Mouse (Mus musculus) erythroblast, embryonic 14.5 days (primary cell): ENCODE measurements around the gene Hspe1. TPM values are rescaled to one million over a fixed set of nuclear protein-coding genes. Genes with fewer than 3 reads are reported as not detected.
"Not testable (repeated sequence)": the region's sequence is repeated elsewhere in the genome, so short reads cannot be mapped to it uniquely, and the experiment has no call there.

ENCODE experiments used
- H3K27me3 ChIP-seq: 2 replicates; pipeline ENCODE4 v1.6.1; 2012; ENCODE audit warnings: inconsistent platforms; ENCODE audit not compliant: control insufficient read depth
- H3K36me3 ChIP-seq: 2 replicates; pipeline ENCODE4 v1.6.1; 2012; ENCODE audit warnings: mild to moderate bottlenecking, inconsistent platforms; ENCODE audit not compliant: control insufficient read depth
- H3K4me1 ChIP-seq: 2 replicates; pipeline ENCODE4 v1.6.1; 2012; ENCODE audit warnings: inconsistent platforms; ENCODE audit not compliant: control insufficient read depth
- H3K4me3 ChIP-seq: replicated peaks from 2 replicates; pipeline ENCODE3; 2012; ENCODE audit warnings: moderate library complexity, mild to moderate bottlenecking, inconsistent platforms
- H3K9me3 ChIP-seq: 2 replicates; pipeline ENCODE4 v1.6.1; 2012; ENCODE audit warnings: low read length, inconsistent platforms, mixed read lengths; ENCODE audit not compliant: control insufficient read depth
- GATA1 ChIP-seq: IDR thresholded peaks from 2 replicates; pipeline ENCODE4 v1.6.1; 2012; ENCODE audit warnings: low read length, inconsistent platforms, mixed read lengths
- TAL1 ChIP-seq: IDR thresholded peaks from 3 replicates; pipeline ENCODE4 v1.6.1; 2012; ENCODE audit warnings: low read length, inconsistent platforms, mixed read lengths
- polyA plus RNA-seq: library from polyadenylated mRNA; stranded (reverse); fragments of >175 nt; gene quantifications from 2 replicates; pipeline ENCODE4 v1.2.3, GENCODE M21; 2012

The Hspe1 gene
- polyA plus RNA-seq, 1 experiment: 8.0 TPM

DNA sequence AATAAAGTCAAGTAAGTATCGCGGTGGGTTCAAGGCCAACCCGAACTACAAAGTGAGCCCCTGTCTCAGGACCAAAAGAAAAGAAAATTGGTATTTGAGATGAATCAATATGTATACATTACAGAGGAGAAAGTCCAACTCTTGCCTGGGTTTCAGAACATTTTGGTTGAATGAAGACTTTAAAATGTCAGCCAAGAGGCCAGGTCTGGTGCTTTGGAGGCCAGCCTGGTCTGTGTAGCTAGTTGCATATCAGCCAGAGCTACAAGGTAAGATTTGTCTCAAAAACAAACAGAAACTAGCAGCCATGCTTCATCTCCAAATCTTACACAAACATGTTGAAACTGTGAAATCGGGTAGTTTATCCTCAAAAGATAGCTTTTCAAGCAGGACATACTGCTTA, 34.3 kb upstream of the Hspe1 start:
- H3K4me3 ChIP-seq: peak overlapping the region; percentile 85
- H3K9me3 ChIP-seq: no peaks in the 10 kb centered on the region
- no peaks in the 10 kb centered on the region for H3K27me3 ChIP-seq
- TF ChIP-seq GATA1 (no peak), TAL1 (no peak)
- H3K36me3 ChIP-seq: peaks cover 39% of the 10 kb centered on the region
- peaks cover 38% of the 10 kb centered on the region for H3K4me1 ChIP-seq

DNA sequence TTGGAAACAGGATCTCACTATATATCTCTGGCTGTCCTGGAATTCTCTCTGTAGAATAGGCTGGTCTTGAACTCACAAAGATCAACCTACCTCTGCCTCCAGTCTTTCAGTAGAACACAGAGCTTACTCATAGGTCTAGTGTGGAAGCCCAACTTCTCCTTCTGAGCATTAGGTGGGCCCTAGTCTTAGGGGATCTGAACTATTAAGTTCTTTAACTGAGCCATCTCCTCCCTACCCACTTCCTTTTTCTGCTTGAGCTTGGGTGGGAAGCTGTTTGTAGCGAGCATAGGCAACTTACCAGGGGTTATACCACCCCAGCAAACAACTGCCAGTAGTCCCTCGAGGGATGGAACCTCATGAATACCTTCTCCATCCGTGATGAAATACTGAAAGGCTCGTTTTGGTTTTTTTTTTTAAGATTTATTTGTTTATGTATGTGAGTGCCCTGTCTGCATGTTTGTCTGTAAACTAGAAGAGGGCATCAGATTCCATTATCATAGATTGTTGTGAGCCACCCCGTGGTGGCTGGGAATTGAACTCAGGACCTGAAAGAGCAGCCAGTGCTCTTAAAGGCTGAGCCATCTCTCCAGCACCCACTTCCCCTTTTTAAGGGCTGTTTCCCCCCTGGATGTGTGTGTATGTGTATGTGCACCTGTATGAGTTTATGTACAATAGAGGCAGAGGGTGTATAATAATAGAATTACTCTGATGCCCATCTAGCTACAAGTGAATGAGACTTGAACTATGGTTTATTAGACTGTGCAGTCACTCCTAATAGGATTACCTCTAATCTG, 32.4 kb upstream of the Hspe1 start:
- no peak overlapping the region for H3K4me3 ChIP-seq
- no peaks in the 10 kb centered on the region for H3K9me3 ChIP-seq
- H3K4me1 ChIP-seq: peaks cover 56% of the 10 kb centered on the region
- H3K27me3 ChIP-seq: no peaks in the 10 kb centered on the region
- peaks cover 51% of the 10 kb centered on the region for H3K36me3 ChIP-seq
- no peak for TF ChIP-seq GATA1
- TF ChIP-seq TAL1: no peak

DNA sequence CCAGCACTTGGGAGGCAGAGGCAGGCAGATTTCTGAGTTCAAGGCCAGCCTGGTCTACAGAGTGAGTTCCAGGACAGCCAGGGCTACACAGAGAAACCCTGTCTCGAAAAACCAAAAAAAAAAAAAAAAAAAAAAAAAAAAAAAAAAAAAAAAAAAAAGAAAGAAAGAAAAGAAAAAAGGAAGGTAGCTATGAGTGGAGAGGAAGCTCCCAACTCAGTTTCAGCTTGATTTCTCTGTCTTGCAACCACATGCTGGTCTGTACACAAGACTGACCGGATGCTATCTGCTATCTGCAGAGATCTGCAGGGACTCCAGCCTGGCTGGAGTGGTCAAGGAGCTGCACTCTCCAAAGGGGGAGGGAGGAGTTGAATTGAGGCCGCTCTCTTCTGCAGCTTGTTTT, 29.5 kb upstream of the Hspe1 start:
- not testable (repeated sequence) for H3K27me3 ChIP-seq, H3K9me3 ChIP-seq, H3K4me3 ChIP-seq
- peaks cover 72% of the 10 kb centered on the region for H3K36me3 ChIP-seq
- H3K4me1 ChIP-seq: peaks cover 64% of the 10 kb centered on the region

DNA sequence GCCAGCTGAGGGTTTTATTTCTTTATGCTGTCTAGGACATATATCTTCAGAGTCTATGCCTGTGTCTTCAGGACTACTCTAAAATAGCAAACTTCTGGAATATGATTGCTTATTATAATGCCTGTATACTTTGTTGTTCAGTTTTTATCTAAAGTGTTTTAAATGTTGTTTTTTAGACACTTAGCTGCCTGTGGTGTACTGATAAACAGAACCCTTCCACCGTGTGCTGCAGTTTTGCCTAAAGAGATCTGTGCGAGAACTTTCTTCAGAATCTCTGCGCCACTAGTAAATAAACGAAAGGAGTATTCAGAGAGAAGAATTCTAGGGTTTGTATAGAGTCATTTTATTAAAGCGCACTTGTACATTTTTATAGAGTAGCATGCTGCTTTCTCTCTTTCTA, 26.8 kb upstream of the Hspe1 start:
- Histone ChIP-seq H3K27me3 (no peaks in the 10 kb centered on the region), H3K4me1 (peaks cover 48% of the 10 kb centered on the region), H3K36me3 (peaks cover 78% of the 10 kb centered on the region), H3K4me3 (no peak overlapping the region), H3K9me3 (no peaks in the 10 kb centered on the region)
- no peak for TF ChIP-seq TAL1
- no peak for TF ChIP-seq GATA1

DNA sequence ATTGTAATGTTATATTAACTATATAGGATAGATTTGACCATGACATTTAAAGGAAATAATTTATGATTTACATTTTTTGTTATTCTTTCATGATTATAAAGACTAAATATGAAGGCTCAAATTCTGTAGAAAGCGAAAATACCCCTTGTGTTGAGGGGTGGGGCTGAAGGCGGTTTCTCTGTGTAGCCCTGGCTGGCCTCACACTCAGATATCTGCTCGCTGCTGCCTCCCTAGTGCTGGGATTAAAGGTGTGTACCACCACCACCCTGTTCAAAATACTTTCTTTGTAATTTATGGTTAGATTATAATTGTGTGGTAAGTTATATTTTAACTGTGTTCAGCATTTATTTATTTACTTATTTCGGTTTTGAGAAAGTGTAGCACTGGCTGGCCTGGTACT, 26.2 kb upstream of the Hspe1 start:
- TF ChIP-seq GATA1 (no peak), TAL1 (no peak)
- Histone ChIP-seq H3K9me3 (no peaks in the 10 kb centered on the region), H3K27me3 (no peaks in the 10 kb centered on the region), H3K36me3 (peaks cover 78% of the 10 kb centered on the region), H3K4me1 (peaks cover 45% of the 10 kb centered on the region), H3K4me3 (no peak overlapping the region)

DNA sequence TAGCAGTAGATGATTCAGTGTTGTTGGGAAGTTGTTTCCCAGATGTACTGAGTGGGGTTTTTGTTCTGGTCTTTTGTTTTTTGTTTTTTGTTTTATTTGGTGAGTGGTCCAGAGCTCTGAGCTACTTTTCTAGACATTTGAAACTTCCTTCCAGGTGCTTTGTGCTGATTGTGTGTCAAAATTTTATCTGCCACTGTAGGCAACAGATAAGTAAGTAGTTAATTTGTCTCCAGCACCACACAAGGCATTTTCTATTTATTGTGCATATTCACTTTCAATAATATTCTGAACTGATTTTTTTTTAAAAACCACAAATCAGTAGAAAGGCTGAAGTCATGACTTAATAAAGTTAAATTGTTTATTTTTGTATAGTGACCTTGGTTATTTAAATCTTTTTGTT, 15.6 kb upstream of the Hspe1 start:
- Histone ChIP-seq H3K4me1 (peaks cover 51% of the 10 kb centered on the region), H3K36me3 (peaks cover 83% of the 10 kb centered on the region)
- H3K9me3 ChIP-seq, H3K27me3 ChIP-seq, H3K4me3 ChIP-seq: not testable (repeated sequence)

DNA sequence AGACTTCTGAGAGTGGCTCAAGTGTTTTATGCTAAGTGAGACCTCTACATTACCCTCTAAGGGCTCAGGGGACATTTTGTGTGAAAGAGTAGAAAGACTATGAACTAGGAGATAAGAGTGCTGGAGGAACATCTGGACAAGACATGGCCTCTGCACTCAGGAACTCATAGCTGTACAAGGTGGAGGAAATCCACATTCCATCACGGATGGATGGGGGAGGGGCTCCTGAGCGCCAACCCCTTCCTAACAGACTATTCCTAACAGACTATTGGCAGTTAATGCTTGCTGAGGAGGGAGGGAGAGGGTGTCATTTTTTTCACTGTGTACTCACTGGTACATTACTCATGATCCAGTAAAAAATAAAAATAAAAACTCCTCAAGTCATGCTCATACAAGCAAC, 13.2 kb upstream of the Hspe1 start:
- Histone ChIP-seq H3K4me1 (peaks cover 53% of the 10 kb centered on the region), H3K9me3 (no peaks in the 10 kb centered on the region), H3K4me3 (no peak overlapping the region), H3K27me3 (no peaks in the 10 kb centered on the region), H3K36me3 (peaks cover 83% of the 10 kb centered on the region)
- no peak for TF ChIP-seq GATA1
- no peak for TF ChIP-seq TAL1

DNA sequence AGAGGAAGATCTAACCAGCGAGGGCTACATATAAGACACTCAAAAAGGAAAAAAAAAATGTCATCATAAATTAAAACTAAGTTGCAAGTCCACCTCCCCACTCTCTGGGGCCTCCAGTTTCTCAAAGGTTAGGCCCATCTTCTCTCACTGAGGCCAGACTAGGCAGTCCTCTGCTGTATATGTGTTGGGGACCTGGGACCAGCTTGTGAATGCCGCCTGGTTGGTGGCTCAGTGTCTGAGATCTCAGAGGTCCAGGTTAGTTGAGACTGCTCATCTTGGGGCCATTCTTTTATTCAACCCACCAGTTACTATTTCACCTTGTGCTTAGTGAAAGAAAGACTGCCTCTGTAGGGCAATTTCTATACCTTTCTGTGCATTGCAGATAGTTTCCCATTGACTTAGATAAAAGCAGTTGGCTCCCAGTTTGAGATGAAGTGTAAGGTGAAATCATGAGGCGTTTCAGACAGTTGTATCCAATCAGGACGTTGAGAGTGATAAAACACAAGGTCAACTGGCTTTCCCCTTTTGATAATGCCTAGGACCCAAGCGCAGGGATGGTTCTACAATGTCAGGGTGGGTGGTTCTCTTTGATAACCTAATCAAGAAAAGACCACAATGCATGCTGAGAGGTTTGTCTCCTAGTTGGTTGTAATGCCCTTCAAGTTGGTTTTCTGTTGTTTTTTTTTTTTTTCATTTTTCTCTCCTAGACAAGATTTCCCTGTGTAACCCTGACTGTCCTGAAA, 12.1 kb upstream of the Hspe1 start:
- no peaks in the 10 kb centered on the region for H3K27me3 ChIP-seq
- H3K4me3 ChIP-seq: no peak overlapping the region
- H3K36me3 ChIP-seq: peaks cover 82% of the 10 kb centered on the region
- peaks cover 53% of the 10 kb centered on the region for H3K4me1 ChIP-seq
- TF ChIP-seq GATA1 (no peak), TAL1 (no peak)
- no peaks in the 10 kb centered on the region for H3K9me3 ChIP-seq

DNA sequence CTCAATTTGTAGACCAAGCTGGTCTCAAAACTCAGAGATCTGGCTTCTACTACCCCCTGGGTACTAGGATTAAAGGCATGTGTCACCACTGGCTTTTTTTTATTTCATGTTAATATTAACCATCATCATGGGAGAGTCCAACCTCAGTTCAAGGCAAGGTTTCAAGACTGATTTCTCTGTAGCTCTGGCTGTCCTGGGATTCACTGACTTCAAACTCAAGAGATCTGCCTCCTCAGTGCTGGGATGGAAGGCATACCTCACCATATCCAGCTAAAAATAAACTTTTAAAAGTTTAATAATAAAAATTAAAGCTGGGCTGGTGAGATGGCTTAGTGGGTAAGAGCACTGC, 11.6 kb upstream of the Hspe1 start:
- peaks cover 50% of the 10 kb centered on the region for H3K4me1 ChIP-seq

DNA sequence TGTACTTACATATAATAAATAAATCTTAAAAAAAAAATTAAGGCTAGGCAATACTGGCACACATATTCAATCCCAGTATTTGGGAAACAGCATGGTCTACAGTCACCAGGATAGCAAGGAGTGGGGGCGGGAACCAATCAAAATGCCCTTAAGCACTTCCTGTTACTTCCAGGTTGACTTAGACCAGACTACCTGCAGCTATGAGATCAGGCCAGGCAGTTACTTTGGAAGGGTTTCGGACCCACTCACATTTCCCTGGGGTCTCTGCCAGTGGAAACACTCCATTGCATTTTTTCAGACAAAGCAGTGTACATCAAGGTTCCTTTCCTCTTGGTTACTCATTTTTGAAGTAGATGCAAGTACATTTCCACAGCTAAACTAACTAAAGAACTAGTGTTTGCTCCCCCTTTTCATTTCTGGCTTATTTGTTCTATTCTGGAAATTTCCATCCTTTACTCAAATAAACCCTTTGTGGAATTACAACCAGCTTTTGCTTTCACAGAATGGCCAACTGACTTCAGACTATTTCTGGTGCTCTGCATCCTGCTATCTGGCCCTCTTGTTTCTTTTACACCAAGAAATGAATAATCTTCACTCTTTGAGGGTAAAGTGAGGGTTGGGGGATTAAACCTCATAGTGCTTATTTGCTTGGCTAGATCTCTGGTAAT, 10.9 kb upstream of the Hspe1 start:
- Histone ChIP-seq H3K27me3 (no peaks in the 10 kb centered on the region), H3K36me3 (peaks cover 82% of the 10 kb centered on the region), H3K4me3 (no peak overlapping the region), H3K4me1 (peaks cover 44% of the 10 kb centered on the region), H3K9me3 (no peaks in the 10 kb centered on the region)
- TF ChIP-seq TAL1: no peak
- TF ChIP-seq GATA1: no peak

More for the DNA sequence above, 11.6 kb upstream of the Hspe1 start:
- Histone ChIP-seq H3K36me3 (peaks cover 82% of the 10 kb centered on the region), H3K27me3 (no peaks in the 10 kb centered on the region), H3K4me3 (no peak overlapping the region), H3K9me3 (no peaks in the 10 kb centered on the region)
- TF ChIP-seq TAL1: no peak
- TF ChIP-seq GATA1: no peak
